Mouse (Mus musculus): ENCODE measurements around the gene 1700001L19Rik. TPM values are rescaled to one million over a fixed set of nuclear protein-coding genes. Genes with fewer than 3 reads are reported as not detected.

1700001L19Rik gene
- not detected for polyA plus RNA-seq (2014; fragmentation: Illumina TruSeq; extraction: RNeasy Lipid Tissue Mini Kit (QIAGEN cat#74804); ENCODE audit: low read depth, low replicate concordance)

DNA sequence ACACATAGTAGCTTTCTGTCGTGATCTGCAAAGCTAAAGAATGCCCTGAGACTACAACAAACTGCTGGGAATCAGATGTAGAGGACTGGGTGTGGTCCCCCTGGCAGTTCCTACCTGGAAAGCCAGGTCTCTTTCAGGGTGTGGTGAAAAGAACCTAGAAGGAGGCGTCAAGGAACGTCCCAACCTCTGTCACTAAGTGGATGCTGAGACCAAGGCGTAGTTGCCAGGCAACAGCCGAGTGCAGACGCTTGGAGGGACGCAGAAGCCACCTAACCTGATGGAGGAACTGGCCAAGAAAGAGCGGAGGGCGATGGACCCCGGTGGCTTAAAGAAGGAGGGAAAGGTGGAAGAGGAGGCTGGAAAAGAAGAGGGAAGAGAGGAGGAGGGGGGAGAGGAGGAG lies at the start of gene 1700001L19Rik:
Gene 1700001L19Rik (plus strand): TSS at position 223 of the 400 bp plus-strand sequence.

GRCm38 (mm10) chr13:68581747-68582516 lies 15.3 kb upstream of the 1700001L19Rik start, which contains the start of the genes Mtrr and Fastkd3:
Mtrr (minus strand) TSS chr13:68582149.
Fastkd3 (plus strand) TSS chr13:68582234.

Other genes with a start within 250 kb of the 1700001L19Rik start
- gene Mtrr, start 15.3 kb upstream of the 1700001L19Rik start, polyA plus RNA-seq (2014; fragmentation: Illumina TruSeq; extraction: RNeasy Lipid Tissue Mini Kit (QIAGEN cat#74804); ENCODE audit: low read depth, low replicate concordance): 10.2 TPM
- gene Fastkd3, start 15.2 kb upstream of the 1700001L19Rik start, polyA plus RNA-seq (2014; fragmentation: Illumina TruSeq; extraction: RNeasy Lipid Tissue Mini Kit (QIAGEN cat#74804); ENCODE audit: low read depth, low replicate concordance): 24.8 TPM

Data from sigmoid colon, adult 10 weeks (tissue).